Mouse (Mus musculus) R1 (cell line): Measurements from ENCODE around the gene Srsf1.
"Not testable (repeated sequence)": the region's sequence is repeated elsewhere in the genome, so short reads cannot be mapped to it uniquely, and the experiment has no call there.

ENCODE experiments used
- DNase-seq: peaks from one replicate; pipeline ENCODE4 v3.0.0-alpha.2; 2018; ENCODE audit warnings: low read depth, low spot score

Srsf1 gene

GRCm38 (mm10) chr11:88039066-88039465, 8.1 kb upstream of the Srsf1 start:
- peak; percentile 67 for DNase-seq

GRCm38 (mm10) chr11:88044314-88044713, 2.9 kb upstream of the Srsf1 start:
- no peak for DNase-seq

- DNase-seq: not testable (repeated sequence)
Measured at GRCm38 (mm10) chr11:88045159-88045558, 2.0 kb upstream of the Srsf1 start.

GRCm38 (mm10) chr11:88045878-88046277, 1.3 kb upstream of the Srsf1 start:
- no peak for DNase-seq

- peak; percentile 86 for DNase-seq
Measured at GRCm38 (mm10) chr11:88046323-88046937, 743 bp upstream of the Srsf1 start.

- peak; percentile 72 for DNase-seq
Measured at GRCm38 (mm10) chr11:88047871-88048531, 828 bp downstream of the Srsf1 start.

GRCm38 (mm10) chr11:88048961-88049670, 1.9 kb downstream of the Srsf1 start:
- DNase-seq: peak; percentile 63

GRCm38 (mm10) chr11:88049732-88050131, 2.6 kb downstream of the Srsf1 start:
- DNase-seq: no peak

GRCm38 (mm10) chr11:88052638-88053037, 5.5 kb downstream of the Srsf1 start:
- no peak for DNase-seq

GRCm38 (mm10) chr11:88053821-88054220, 6.6 kb downstream of the Srsf1 start:
- DNase-seq: no peak

- peak; percentile 66 for DNase-seq
Measured at GRCm38 (mm10) chr11:88054589-88054988, 7.4 kb downstream of the Srsf1 start.

- DNase-seq: no peak
Measured at GRCm38 (mm10) chr11:88055777-88056176, 8.6 kb downstream of the Srsf1 start.

- peak; percentile 54 for DNase-seq
Measured at GRCm38 (mm10) chr11:88057788-88058187, 10.6 kb downstream of the Srsf1 start.

GRCm38 (mm10) chr11:88059141-88059540, 12.0 kb downstream of the Srsf1 start:
- DNase-seq: peak; percentile 89

- peak; percentile 54 for DNase-seq
Measured at GRCm38 (mm10) chr11:88061892-88062625, 14.9 kb downstream of the Srsf1 start.

- no peak for DNase-seq
Measured at GRCm38 (mm10) chr11:88065732-88066131, 18.6 kb downstream of the Srsf1 start.

GRCm38 (mm10) chr11:88067191-88067585, 20.0 kb downstream of the Srsf1 start:
- no peak for DNase-seq

- peak; percentile 62 for DNase-seq
Measured at GRCm38 (mm10) chr11:88067586-88068410, 20.6 kb downstream of the Srsf1 start, which contains the start of gene Vezf1. TSS of gene Vezf1 (plus strand) at chr11:88068279.

- peak; percentile 45 for DNase-seq
Measured at GRCm38 (mm10) chr11:88068411-88069245, 21.5 kb downstream of the Srsf1 start.

- no peak for DNase-seq
Measured at GRCm38 (mm10) chr11:88069246-88069570, 22.0 kb downstream of the Srsf1 start.
